Mouse (Mus musculus): ENCODE measurements around the gene Slc25a16. TPM values are rescaled to one million over a fixed set of nuclear protein-coding genes. Genes with fewer than 3 reads are reported as not detected.
"Not testable (repeated sequence)": the region's sequence is repeated elsewhere in the genome, so short reads cannot be mapped to it uniquely, and the experiment has no call there.

The Slc25a16 gene
- total RNA-seq, 4 experiments from 2014 or later, result 40.4 to 49.6 (median 42.9) TPM

DNA sequence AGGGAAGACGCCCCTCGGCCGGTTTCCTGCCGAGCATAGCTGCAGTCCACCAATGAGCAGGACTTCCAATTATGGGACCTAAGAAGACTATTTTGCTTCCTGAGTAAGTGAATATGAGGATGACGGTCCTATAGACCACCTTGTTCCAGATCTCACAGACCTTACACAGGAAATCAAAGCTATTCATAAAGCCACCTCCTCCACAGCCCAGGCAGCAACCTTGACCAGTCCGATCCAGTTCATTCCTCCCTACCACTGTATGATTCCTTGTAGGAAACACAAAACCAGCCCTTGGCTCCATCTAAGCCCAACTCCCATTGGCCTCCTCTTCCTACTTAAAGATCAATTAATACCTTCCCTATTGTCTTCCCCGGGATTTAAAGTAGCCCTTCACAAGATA lies 14.1 kb upstream of the Slc25a16 start:
- no peak for DNase-seq

DNA sequence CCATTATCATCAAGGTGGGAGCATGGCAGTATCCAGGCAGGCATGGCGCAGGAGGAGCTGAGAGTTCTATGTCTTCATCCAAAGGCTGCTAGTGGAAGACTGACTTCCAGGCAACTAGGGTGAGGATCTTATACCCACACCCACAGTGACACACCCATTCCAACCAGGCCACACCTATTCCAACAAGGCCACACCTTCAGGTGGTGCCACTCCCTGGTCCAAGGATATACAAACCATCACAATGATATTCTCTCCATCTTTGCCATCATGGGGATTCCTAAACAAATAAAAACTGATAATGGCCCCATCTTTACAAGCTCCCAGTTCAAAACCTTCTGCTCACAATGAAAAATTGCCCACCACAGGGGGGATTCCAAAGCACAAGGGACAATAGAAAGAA lies 11.5 kb upstream of the Slc25a16 start, which contains the start of gene Tet1:
TSS of gene Tet1 (minus strand) at position 101 of the 400 bp plus-strand sequence.
- not testable (repeated sequence) for DNase-seq

DNA sequence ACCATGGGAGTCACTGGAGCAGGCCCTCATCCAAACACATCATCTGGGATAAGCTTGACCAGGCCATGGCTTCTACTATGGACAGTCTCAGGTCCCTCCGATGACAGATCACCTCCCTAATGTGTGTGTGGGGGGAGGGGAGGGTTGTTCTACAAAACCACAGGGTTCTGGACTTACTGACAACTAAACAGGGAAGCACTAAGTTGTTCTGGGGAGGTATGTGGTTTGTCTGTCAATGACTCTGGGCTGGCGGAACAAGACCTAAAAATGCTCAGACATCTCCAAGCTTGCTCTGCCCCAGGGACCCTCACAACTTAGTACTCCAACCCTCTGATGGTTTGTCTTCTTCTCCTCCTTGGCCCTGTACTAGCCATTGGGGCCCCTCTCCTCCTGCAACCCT lies 9.3 kb upstream of the Slc25a16 start:
- no peak for DNase-seq

DNA sequence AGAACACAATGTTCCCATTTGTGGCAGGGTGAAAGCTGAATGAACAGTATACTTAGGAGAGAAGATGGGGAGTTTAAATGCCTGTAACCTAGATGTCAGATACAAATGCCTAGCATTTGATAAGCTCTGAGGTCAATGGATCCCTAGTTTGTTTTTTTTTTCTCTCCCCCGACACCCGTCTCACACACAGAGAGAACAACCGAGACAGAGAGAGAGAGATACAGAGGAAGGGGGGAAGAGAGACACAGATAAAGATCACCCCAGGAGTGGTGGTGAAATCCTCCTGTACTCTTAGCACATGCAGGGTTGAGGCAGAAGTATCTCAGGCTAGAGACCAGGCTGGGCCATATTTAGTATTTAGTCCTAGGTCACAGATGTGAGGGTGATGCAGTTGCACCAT lies 1.4 kb upstream of the Slc25a16 start:
- DNase-seq, result no peak

DNA sequence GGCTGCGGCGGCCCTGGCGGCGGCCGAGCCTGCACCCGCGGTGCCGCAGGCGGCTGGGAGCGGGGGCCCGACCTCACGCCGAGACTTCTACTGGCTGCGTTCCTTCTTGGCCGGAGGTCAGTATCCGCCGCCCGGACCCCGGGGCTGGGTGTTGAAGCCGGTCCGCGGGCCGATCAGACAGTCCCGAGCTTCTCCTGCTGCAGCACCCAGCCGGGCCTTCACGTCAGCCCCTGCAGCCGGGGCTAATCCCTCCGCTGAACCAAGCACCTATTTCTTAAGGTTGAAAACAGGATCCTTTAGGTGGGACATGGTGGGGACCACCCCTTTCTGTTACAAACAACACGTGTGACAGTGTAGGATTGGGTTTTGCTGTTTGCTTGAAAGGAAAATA lies 328 bp downstream of the Slc25a16 start:
- DNase-seq, result no peak

DNA sequence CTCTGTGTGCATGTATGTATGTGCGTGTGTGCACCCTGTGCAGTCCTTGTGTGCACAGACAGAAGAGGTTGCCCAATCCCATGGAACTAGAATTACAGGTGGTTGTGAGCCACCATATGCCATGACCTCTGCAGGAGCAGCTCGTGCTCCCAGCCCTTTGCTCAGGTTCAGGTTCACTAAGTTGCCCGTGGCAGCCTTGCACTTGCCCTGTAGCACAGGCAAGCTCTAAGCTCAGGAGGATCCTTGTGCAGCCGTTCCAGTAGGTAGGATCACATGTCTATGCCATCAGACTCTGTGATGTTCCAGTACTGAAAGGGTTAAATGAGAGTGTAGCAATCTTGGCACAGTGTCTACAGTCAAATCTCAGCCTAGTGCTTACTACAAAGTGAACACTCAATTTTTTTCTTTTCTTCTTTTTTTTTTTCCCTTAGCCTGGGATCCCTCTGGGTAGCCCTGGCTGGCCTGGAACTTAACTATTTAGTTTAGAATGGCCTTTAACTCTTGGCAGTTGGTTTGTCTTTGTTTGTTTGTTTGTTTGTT lies 3.7 kb downstream of the Slc25a16 start:
- no peak for DNase-seq

DNA sequence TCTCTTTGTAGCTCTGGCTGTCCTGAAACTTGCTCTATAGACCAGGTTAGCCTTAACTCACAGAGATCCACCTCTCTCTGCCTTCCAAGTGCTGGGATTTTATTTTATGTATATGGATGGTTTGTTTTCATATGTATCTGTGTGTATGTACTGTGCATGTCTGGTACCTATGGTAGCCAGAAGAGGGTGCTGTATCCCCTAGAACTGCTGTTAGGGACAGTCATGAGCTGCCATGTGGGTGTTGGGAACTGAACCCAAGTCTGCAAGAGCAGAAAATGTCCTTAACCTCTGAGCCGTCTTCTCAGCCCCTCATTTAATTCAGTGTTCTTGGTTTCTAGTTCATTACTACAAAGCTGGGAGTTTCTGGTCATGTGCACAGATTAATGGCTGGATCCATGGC lies 11.9 kb downstream of the Slc25a16 start:
- DNase-seq, result no peak

DNA sequence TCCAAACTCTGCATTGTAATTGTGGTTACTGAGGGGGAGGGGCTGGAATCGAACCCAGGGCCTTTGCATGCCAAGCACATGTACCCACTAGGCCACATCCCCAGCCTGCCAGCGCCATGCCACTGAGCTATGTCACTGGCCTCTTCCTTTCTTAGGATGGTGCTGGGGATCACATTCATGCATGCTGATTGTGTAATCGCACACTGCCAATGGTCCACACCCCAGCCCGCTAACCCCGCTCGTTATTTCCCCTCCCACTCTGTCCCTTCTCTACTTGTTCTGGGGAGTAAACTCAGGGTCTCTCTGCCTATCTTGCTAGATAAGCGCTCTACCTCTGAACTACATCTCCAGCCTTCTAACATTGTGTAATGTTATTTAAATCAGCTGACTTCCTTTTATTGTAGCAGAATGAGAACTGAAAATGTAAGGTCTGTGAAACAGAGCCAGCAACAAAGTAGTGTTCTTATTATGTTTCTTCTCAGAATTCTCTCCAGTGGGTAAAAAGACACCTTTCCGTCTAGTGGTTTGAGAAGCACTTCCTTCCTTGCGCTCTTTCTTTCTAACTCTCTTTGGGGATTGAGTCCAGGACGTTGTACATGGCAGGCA lies 24.6 kb downstream of the Slc25a16 start:
- no peak for DNase-seq

DNA sequence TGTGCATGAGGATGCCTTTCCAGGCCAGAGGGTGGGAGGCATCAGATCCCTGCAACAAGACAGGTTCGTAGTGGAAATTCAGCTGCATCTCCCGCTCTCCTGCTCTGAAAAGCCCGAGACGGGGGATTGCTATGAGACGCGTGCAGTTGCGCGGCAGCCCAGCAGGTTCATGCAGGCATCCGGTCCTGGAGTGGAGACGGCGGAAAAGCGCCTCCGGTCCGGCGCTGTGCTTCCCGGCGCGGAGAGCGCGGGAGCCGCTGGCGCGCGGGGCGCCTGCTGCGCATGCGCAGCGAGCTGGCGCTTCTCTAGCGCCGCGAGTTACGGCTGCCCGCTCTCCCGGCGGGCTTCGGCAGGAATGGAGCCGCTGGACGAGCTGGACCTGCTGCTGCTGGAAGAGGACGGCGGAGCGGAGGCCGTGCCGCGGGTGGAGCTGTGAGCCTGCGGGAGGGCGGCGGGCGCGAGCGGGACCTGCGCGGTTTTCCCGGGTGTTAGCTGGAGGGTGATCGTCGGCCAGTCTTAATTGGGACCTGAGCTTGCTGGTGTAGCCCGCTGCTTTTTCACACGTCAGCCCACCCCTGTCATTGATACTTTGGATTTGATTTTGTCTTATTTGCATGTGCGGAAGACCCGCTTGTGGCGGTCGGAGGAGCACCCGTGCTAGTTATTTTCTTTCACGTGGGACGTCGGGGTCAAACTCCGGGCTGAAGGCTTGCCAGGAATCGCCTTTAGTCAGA lies 26.5 kb downstream of the Slc25a16 start, which contains the start of gene Dna2:
TSS of gene Dna2 (plus strand) at position 289 of the 734 bp plus-strand sequence.
- DNase-seq, result peak; percentile 60

DNA sequence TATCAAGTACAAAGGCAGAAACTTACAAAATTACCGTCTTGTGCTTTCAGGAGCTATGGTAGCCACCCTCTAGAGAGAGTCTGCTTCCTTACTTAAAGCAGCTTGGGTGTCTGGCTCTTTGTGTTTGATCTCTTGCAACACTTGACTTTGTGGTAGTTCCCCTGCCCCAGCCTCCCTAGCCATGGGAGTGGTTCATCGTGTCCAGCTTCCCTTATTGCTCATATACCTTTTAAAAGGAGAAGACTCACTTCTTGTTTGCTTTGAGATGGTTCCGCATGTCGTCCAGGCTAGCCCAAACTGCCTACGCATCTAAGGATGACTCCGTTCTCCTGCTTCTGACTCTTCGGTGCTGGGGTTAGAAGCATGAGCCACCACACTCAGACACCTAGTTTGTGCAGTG lies 28.1 kb downstream of the Slc25a16 start:
- DNase-seq, result no peak

DNA sequence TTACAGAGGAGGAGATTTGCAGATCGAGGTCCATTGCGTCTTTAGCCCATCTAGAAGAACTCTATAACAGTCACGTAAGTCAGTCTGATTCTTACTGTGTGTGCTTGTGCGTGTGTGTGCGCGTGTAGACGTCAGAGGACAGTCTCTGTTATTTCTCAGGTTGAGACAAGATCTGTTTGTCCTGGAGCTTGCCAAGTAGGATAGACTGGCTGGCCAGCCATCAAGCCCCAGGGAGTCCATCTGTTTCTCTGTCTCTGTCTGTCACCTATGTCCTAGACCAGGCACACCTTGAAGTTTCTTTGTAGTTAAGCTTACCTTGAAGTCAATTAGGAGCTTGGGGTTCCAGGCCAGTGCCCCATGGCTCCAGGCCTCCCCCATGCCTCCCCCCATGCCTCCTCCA lies 43.5 kb downstream of the Slc25a16 start:
- DNase-seq, result no peak

DNA sequence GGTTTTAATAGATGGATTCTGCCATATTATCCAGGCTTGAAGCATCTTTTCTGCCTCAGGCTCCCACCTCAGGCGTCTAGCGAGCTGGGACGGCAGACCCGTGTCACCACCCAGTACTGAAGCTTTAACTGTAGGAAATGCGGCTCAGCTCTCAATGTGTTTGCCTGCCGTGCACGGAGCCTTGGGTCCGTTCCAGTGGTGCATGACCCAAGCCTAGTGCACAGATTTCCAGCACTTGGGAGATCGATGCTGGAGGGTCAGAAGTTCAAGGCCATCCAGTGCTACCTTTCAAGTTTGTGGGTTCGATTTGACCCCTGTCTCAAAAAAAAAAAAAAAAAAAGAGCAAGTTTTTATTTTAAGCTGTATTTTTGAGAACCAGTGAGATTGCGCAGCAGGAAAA lies 45.4 kb downstream of the Slc25a16 start:
- no peak for DNase-seq

DNA sequence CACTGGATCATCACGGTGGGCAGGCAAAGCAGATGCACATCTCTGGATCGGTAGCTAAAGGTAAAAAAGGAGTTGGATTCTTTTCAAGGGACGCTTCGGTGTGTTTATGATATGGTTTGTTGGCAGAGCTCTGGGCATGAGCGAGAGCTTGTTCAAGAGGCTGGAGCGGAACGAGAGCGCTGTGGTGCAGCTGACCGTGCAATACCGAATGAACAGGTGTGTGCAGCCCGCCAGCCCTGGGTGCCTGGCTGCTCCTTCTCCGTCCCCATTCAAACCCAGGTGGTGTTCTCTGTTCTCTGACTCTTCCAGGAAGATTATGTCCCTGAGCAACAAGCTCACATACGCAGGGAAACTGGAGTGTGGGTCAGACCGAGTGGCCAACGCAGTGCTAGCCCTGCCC lies 45.9 kb downstream of the Slc25a16 start:
- no peak for DNase-seq

DNA sequence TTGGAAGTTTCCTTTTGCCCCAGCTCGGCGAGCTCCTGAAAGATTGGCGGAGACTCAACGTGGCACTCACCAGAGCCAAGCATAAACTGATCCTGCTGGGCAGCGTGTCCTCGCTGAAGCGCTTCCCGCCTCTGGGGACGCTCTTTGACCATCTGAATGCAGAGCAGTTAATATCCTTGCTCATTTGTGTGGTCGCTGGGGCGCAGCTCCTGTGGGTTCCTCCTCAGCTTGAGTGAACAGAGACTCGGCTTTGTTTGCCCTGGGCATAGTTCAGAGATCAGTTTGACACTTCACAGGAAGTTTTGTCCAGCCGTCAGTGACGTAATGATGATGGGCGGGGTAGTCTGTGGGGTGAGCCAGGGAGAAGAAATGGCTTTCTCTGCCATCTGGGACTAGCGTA lies 51.4 kb downstream of the Slc25a16 start:
- no peak for DNase-seq

DNA sequence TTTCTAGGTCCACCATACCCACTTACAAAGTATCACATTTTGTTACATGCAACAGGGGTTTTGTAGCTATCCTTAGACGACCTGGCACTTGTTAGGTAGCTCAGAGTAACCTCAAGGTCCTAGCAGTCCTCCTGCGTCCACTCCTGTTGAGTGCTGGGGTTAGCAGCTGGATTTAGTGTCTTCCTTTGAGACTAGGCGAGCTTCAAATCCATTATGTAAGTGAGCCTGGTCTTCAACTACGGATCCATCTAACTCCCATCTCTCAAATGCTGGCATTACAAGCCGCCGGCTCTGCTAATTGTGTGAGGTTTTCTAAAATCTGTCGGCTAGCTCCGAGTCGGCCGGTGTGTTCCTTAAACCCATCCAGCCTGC lies 59.2 kb downstream of the Slc25a16 start:
- DNase-seq, result no peak

DNA sequence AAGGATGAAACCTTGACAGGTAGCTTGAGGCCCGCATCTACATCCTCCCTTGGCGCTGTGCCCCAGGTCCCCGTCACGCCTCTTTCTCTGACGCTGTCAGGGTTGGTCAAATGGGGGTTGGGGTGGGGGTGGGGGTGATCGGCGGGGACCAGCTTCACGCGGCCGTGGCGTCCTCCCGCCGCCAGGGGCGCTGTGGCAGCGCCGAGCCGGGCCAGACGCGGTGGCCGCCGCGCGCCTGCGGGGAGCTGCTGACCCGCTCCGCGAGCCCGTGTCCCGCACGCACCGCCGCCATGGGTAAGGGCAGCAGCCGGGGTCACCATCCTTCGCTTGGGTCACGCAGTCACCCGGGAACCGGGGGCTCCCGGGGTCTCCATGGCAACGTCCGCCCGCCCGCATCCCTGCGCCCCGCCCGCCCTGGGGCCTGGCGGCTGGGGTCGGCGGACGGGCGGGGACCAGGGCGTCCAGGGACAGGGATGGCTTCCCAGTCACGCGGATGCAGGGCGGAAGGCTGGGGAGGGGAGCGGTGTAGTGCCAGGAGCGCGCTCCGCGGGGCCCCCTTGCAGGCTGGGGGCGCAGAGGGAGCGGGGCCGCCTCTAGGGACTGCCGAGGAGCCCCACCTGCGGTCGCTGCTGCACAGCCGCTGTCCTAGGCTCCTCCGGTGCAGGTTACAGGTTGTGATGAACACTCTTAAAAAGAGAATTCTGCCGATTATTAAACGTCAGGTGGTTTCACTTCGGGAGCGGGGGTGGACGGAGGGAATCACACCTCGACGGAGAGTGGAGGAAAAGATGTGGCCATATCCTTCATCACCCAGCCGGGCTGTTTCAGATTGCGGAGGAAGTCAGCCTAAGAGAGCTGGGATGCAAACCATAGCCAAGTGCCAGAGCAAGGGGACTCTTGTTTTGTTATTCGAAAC lies 59.9 kb downstream of the Slc25a16 start, which contains the start of gene Rufy2:
TSS of gene Rufy2 (plus strand) at position 185 of the 916 bp plus-strand sequence.
- peak; percentile 69 for DNase-seq

DNA sequence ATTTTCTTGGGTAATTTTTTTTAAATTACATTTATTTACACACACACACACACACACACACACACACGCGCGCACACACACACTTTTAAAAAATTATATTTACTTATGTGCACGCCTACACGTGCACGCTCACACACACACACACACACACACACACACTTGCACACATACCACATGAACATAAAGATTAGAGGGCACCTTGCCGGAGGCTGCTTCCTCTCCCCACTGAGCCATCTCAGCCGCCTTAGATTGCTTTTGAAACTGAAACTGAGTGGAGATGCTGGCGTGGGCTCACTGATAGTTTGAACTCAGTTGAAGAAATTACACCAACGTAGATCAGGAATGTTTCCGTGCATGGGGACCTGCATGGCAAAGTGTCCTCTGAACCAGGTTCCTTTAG lies 63.6 kb downstream of the Slc25a16 start:
- no peak for DNase-seq

DNA sequence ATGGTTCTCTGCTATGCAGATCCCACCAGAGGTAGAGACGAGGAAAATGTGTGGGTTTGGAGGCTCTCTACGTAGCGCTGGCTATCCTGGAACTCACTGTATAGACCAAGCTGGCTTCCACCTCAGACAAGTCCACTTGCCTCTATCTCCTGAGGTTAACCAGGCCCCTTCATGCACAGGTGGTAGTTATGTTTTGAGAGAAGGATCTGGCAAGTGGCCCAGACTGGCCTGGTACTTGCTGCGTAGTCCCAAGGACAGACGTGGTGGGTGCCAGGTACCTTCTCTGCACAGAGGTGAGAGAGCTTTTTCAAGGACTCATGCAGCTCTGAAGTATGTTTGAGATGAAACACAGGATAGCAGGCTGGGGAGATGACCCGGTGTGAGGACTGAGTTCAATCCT lies 64.1 kb downstream of the Slc25a16 start:
- no peak for DNase-seq

DNA sequence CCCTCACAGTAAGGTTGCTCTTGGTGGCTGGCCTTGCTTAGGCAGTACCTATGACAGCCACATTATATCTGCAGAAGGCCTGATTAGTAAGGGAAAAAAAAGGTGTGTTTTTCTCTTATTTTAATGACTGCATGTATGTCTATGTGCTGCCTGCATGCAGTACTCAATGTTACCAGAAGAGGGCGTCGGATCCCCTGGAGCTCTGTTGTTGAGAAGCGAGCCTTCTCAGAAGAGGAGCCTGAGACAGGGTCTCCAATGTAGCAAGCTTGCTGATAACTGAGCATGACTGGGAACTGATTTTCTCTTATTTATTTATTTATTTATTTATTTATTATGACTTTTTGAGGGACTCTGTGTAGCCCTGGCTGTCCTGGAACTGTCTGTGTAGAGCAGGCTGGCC lies 66.9 kb downstream of the Slc25a16 start:
- no peak for DNase-seq

DNA sequence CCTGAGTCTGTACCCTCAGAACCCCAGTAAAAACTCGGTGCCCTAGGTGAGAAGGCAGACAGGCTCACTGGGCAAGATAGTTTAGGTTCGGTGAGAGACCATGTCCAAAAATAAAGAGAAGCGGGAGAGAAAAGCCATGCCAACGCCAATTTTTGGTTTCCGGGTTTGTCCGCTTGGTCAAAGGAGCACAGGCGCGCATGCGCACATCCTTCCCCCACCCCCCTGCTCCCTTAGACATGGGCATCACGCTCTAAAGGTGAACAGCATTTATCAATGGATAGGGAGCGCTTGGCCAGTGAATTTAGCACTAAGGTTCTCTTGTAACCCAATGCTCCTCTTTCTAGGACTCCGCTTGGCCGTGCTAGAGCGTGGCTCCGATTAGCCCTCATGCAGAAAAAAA lies 70.2 kb downstream of the Slc25a16 start:
- DNase-seq, result no peak

DNA sequence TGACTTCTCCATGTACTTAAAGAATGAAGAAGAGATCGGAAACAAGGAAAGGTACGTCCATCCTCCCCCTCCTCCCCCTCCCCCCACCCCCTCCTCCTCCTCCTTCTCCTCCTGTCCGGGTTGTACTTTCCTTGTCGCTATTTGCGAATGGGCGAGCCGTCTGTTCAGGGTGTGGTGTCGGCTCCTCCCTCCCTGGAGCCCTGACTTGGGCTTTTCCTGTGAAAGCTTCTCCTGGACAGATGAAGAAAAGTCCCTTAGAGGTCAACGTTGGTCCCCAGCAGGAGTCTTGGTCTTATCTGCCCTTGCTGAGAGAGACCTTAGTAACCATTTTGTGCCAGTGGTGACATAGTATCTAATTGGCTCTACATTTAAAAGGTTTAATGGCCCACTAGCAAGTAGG lies 73.6 kb downstream of the Slc25a16 start:
- no peak for DNase-seq
